Mouse (Mus musculus): ENCODE results near the gene Lysmd1. TPM values are rescaled to one million over a fixed set of nuclear protein-coding genes. Genes with fewer than 3 reads are reported as not detected.
A peak's percentile ranks its signal among the peaks of the same experiment; 100 is the strongest.
"Not testable (repeated sequence)": the region's sequence is repeated elsewhere in the genome, so short reads cannot be mapped to it uniquely, and the experiment has no call there.

Lysmd1 gene
- polyA plus RNA-seq, 1 experiment from 2014 or later, result 8.0 TPM

- H3K9me3 ChIP-seq (ENCODE audit: control insufficient read depth, low read length), result no peaks in the 10 kb centered on the region
- H3K36me3 ChIP-seq (ENCODE audit: control insufficient read depth, insufficient read depth, low read length), result peaks cover 20% of the 10 kb centered on the region
- WGBS, result 1% methylated on average over 54 of the region's 54 CpGs
- peak within 1 kb of the TSS; percentile 47 for H3K4me2 ChIP-seq (ENCODE audit: low read length)
- peak; percentile 65 for ATAC-seq (replicated peaks; ENCODE audit: low FRiP score, low TSS enrichment, low read depth)
- H3K4me1 ChIP-seq (replicated peaks; ENCODE audit: control insufficient read depth, insufficient read depth, low read length), result peaks cover 9% of the 10 kb centered on the region
- peak; percentile 96 for DNase-seq (ENCODE audit: low spot score)
- peak within 1 kb of the TSS; percentile 97 for H3K27ac ChIP-seq (ENCODE audit: low read depth)
- H3K9ac ChIP-seq (ENCODE audit: low read length), result peak within 1 kb of the TSS; percentile 78
- H3K27me3 ChIP-seq (replicated peaks; ENCODE audit: control insufficient read depth, insufficient read depth, low read length), result no peaks in the 10 kb centered on the region
- peak within 1 kb of the TSS; percentile 85 for H3K4me3 ChIP-seq (ENCODE audit: low read depth, low read length)
Observed at GRCm38 (mm10) chr3:95110911-95111726, 22.8 kb upstream of the Lysmd1 start, which contains the start of gene Vps72. Vps72 (plus strand) TSS chr3:95111022.

GRCm38 (mm10) chr3:95112760-95113159, 21.1 kb upstream of the Lysmd1 start:
- Histone ChIP-seq H3K27ac (ENCODE audit: low read depth) (no peak overlapping the region), H3K4me1 (replicated peaks; ENCODE audit: control insufficient read depth, insufficient read depth, low read length) (peaks cover 9% of the 10 kb centered on the region), H3K4me3 (ENCODE audit: low read depth, low read length) (no peak overlapping the region), H3K27me3 (replicated peaks; ENCODE audit: control insufficient read depth, insufficient read depth, low read length) (no peaks in the 10 kb centered on the region), H3K36me3 (ENCODE audit: control insufficient read depth, insufficient read depth, low read length) (peaks cover 27% of the 10 kb centered on the region), H3K9me3 (ENCODE audit: control insufficient read depth, low read length) (no peaks in the 10 kb centered on the region), H3K4me2 (ENCODE audit: low read length) (no peak overlapping the region), H3K9ac (ENCODE audit: low read length) (no peak overlapping the region)
- DNase-seq (ENCODE audit: low spot score) (no peak), ATAC-seq (replicated peaks; ENCODE audit: low FRiP score, low TSS enrichment, low read depth) (no peak)
- 92% methylated on average over 1 of the region's 1 CpGs for WGBS

DNA sequence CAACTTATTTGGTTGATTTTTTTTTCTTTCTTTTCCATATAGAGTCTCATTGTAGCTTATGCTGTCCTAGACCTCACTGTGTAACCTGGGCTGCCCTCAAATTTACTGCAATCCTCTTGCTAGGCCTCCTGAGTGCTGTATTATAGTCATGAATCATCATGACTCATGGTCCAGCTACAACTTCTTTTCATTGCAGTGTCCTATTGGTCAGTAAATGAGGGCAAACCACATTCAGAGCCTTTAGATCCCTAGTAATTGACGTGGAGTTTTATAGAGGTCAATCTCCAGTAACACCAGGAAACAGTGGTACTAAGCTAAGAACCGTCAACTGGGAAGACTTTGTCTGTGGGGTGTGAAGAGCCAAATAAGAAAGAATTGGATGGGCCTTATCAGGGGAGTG, 16.1 kb upstream of the Lysmd1 start:
- no peak for ATAC-seq (replicated peaks; ENCODE audit: low FRiP score, low TSS enrichment, low read depth)
- H3K4me3 ChIP-seq (ENCODE audit: low read depth, low read length), result no peak overlapping the region
- H3K4me2 ChIP-seq (ENCODE audit: low read length), result no peak overlapping the region
- peaks cover 73% of the 10 kb centered on the region for H3K36me3 ChIP-seq (ENCODE audit: control insufficient read depth, insufficient read depth, low read length)
- 85% methylated on average over 2 of the region's 2 CpGs for WGBS
- H3K4me1 ChIP-seq (replicated peaks; ENCODE audit: control insufficient read depth, insufficient read depth, low read length), result no peaks in the 10 kb centered on the region
- H3K9me3 ChIP-seq (ENCODE audit: control insufficient read depth, low read length), result no peaks in the 10 kb centered on the region
- no peak overlapping the region for H3K9ac ChIP-seq (ENCODE audit: low read length)
- no peak for DNase-seq (ENCODE audit: low spot score)
- H3K27ac ChIP-seq (ENCODE audit: low read depth), result no peak overlapping the region
- H3K27me3 ChIP-seq (replicated peaks; ENCODE audit: control insufficient read depth, insufficient read depth, low read length), result no peaks in the 10 kb centered on the region

DNA sequence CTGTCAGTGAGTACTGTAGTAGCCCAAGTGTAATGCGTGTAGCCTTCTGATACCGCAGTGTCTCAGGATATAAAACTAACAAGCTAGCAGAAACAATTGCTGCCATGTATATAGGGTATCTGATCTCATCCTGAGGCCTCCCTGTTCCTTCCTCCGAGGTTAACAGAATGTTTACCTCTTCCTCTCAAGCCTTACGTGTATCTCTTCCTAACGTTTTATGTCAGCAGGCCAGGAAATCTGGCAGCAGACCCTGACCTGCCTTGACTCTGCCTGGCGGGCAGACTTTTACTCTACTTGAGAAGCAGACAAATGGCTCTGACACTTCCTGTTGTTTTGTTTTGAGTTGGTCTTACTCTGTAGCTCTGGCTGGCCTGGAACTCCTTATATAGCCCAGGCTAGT, 12.3 kb upstream of the Lysmd1 start:
- Histone ChIP-seq H3K4me3 (ENCODE audit: low read depth, low read length) (no peak overlapping the region), H3K4me1 (replicated peaks; ENCODE audit: control insufficient read depth, insufficient read depth, low read length) (peaks cover 11% of the 10 kb centered on the region; the same call in 1 of the 2 replicates), H3K36me3 (ENCODE audit: control insufficient read depth, insufficient read depth, low read length) (peaks cover 56% of the 10 kb centered on the region), H3K9me3 (ENCODE audit: control insufficient read depth, low read length) (no peaks in the 10 kb centered on the region), H3K9ac (ENCODE audit: low read length) (no peak overlapping the region), H3K27ac (ENCODE audit: low read depth) (no peak overlapping the region), H3K4me2 (ENCODE audit: low read length) (no peak overlapping the region), H3K27me3 (replicated peaks; ENCODE audit: control insufficient read depth, insufficient read depth, low read length) (no peaks in the 10 kb centered on the region)
- ATAC-seq (replicated peaks; ENCODE audit: low FRiP score, low TSS enrichment, low read depth) (no peak), DNase-seq (ENCODE audit: low spot score) (no peak)
- WGBS, result 56% methylated on average over 6 of the region's 6 CpGs

DNA sequence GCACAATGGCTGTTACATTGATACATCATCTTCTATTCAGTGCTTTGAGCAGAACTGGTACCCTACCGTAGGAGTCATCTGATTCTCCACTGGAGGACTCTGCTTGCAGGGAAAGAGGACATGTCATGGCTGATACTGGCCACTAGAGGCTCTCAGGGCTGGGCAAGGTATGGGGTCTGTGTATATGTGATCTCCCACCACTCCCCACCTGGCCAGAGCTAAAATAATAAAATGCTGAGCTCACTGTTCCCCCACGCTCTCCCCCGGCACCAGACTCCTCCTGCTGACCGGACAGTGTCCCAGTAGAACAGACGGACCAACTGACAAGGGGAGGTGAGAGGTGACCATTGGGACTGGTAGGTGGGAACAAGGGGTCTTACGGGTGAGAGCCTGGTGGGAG, 9.6 kb upstream of the Lysmd1 start, which contains the start of gene Tmod4:
TSS of gene Tmod4 (plus strand) at position 231 of the 400 bp plus-strand sequence.
- Histone ChIP-seq H3K27ac (ENCODE audit: low read depth) (no peak within 1 kb of the TSS; the same call in 1 of the 2 replicates), H3K36me3 (ENCODE audit: control insufficient read depth, insufficient read depth, low read length) (peaks cover 41% of the 10 kb centered on the region), H3K4me2 (ENCODE audit: low read length) (no peak within 1 kb of the TSS), H3K9me3 (ENCODE audit: control insufficient read depth, low read length) (no peaks in the 10 kb centered on the region), H3K4me1 (replicated peaks; ENCODE audit: control insufficient read depth, insufficient read depth, low read length) (peaks cover 11% of the 10 kb centered on the region; the same call in 1 of the 2 replicates), H3K4me3 (ENCODE audit: low read depth, low read length) (no peak within 1 kb of the TSS), H3K27me3 (replicated peaks; ENCODE audit: control insufficient read depth, insufficient read depth, low read length) (no peaks in the 10 kb centered on the region), H3K9ac (ENCODE audit: low read length) (no peak within 1 kb of the TSS)
- WGBS, result 57% methylated on average over 6 of the region's 6 CpGs
- no peak for DNase-seq (ENCODE audit: low spot score)
- no peak for ATAC-seq (replicated peaks; ENCODE audit: low FRiP score, low TSS enrichment, low read depth)

GRCm38 (mm10) chr3:95124972-95125371, 8.9 kb upstream of the Lysmd1 start:
- no peaks in the 10 kb centered on the region for H3K9me3 ChIP-seq (ENCODE audit: control insufficient read depth, low read length)
- H3K36me3 ChIP-seq (ENCODE audit: control insufficient read depth, insufficient read depth, low read length), result peaks cover 34% of the 10 kb centered on the region
- no peak overlapping the region for H3K9ac ChIP-seq (ENCODE audit: low read length)
- DNase-seq (ENCODE audit: low spot score) (no peak), ATAC-seq (replicated peaks; ENCODE audit: low FRiP score, low TSS enrichment, low read depth) (no peak)
- H3K4me1 ChIP-seq (replicated peaks; ENCODE audit: control insufficient read depth, insufficient read depth, low read length), result peaks cover 11% of the 10 kb centered on the region; the same call in 1 of the 2 replicates
- WGBS, result 21% methylated on average over 5 of the region's 5 CpGs
- H3K27me3 ChIP-seq (replicated peaks; ENCODE audit: control insufficient read depth, insufficient read depth, low read length), result no peaks in the 10 kb centered on the region
- no peak overlapping the region for H3K4me2 ChIP-seq (ENCODE audit: low read length)
- no peak overlapping the region; the same call in 1 of the 2 replicates for H3K27ac ChIP-seq (ENCODE audit: low read depth)
- H3K4me3 ChIP-seq (ENCODE audit: low read depth, low read length), result no peak overlapping the region

DNA sequence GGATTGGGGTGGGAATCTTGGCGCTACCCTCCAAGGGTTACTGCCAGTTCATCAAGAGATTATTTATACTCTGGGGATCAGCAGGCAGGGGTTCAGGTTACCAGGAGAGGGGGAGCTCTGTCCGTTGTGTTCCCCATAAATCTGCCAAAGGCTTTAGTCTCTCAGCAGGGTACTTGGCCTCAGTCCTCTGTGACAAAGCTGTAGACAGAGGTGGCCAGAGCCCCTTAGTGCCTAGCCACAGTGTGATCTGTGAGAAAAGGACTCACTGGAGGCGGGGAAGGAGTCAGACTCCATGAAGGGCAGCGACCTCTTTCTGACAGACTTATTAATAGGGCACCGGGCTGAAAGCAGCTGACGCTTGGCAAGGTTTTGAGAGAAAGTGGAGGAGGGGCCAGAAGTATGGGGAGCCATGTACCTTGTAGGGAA, 4.6 kb upstream of the Lysmd1 start:
- DNase-seq (ENCODE audit: low spot score), result no peak
- H3K27ac ChIP-seq (ENCODE audit: low read depth), result no peak overlapping the region
- H3K27me3 ChIP-seq (replicated peaks; ENCODE audit: control insufficient read depth, insufficient read depth, low read length), result no peaks in the 10 kb centered on the region
- H3K4me2 ChIP-seq (ENCODE audit: low read length), result no peak overlapping the region
- no peaks in the 10 kb centered on the region for H3K9me3 ChIP-seq (ENCODE audit: control insufficient read depth, low read length)
- H3K4me1 ChIP-seq (replicated peaks; ENCODE audit: control insufficient read depth, insufficient read depth, low read length), result peaks cover 16% of the 10 kb centered on the region
- no peak for ATAC-seq (replicated peaks; ENCODE audit: low FRiP score, low TSS enrichment, low read depth)
- H3K9ac ChIP-seq (ENCODE audit: low read length), result no peak overlapping the region
- peaks cover 7% of the 10 kb centered on the region for H3K36me3 ChIP-seq (ENCODE audit: control insufficient read depth, insufficient read depth, low read length)
- H3K4me3 ChIP-seq (ENCODE audit: low read depth, low read length), result no peak overlapping the region
- 35% methylated on average over 6 of the region's 6 CpGs for WGBS

DNA sequence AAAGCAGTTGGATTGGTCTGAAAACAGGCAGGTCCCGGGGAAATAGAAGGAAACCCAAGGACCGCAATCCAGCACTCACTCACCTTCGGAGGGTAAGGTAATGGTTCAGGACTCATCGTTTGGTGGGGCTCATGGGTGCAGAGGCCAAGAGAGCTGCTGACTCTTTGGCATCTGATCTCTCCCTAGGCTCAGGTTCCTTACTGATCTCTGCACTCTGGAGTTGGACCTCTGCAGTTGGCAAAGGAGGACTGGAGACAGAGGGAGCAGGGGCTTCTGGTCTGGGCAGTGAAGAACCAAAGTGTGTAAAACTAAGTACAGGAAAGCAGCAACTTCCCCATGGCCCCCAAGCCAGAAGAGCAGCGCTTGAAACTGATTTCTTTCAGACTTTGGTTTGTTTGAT, 3.8 kb upstream of the Lysmd1 start:
- H3K9me3 ChIP-seq (ENCODE audit: control insufficient read depth, low read length), result no peaks in the 10 kb centered on the region
- no peak for DNase-seq (ENCODE audit: low spot score)
- H3K27ac ChIP-seq (ENCODE audit: low read depth), result no peak overlapping the region
- H3K27me3 ChIP-seq (replicated peaks; ENCODE audit: control insufficient read depth, insufficient read depth, low read length), result no peaks in the 10 kb centered on the region
- no peak for ATAC-seq (replicated peaks; ENCODE audit: low FRiP score, low TSS enrichment, low read depth)
- H3K4me1 ChIP-seq (replicated peaks; ENCODE audit: control insufficient read depth, insufficient read depth, low read length), result peaks cover 10% of the 10 kb centered on the region
- H3K36me3 ChIP-seq (ENCODE audit: control insufficient read depth, insufficient read depth, low read length), result peaks cover 7% of the 10 kb centered on the region
- H3K4me2 ChIP-seq (ENCODE audit: low read length), result no peak overlapping the region
- no peak overlapping the region for H3K4me3 ChIP-seq (ENCODE audit: low read depth, low read length)
- H3K9ac ChIP-seq (ENCODE audit: low read length), result no peak overlapping the region
- 76% methylated on average over 5 of the region's 5 CpGs for WGBS

- H3K4me1 ChIP-seq (replicated peaks; ENCODE audit: control insufficient read depth, insufficient read depth, low read length), result peaks cover 14% of the 10 kb centered on the region
- WGBS, result 87% methylated on average over 2 of the region's 2 CpGs
- DNase-seq (ENCODE audit: low spot score); H3K4me2 ChIP-seq (ENCODE audit: low read length); H3K9me3 ChIP-seq (ENCODE audit: control insufficient read depth, low read length); H3K9ac ChIP-seq (ENCODE audit: low read length); H3K27me3 ChIP-seq (replicated peaks; ENCODE audit: control insufficient read depth, insufficient read depth, low read length); H3K4me3 ChIP-seq (ENCODE audit: low read depth, low read length); H3K36me3 ChIP-seq (ENCODE audit: control insufficient read depth, insufficient read depth, low read length); ATAC-seq (replicated peaks; ENCODE audit: low FRiP score, low TSS enrichment, low read depth); H3K27ac ChIP-seq (ENCODE audit: low read depth): not testable (repeated sequence)
Observed at GRCm38 (mm10) chr3:95132389-95132788, 1.5 kb upstream of the Lysmd1 start.
